Mouse (Mus musculus) kidney, postnatal 0 days (tissue): ENCODE data around the gene Olfr750. TPM values are rescaled to one million over a fixed set of nuclear protein-coding genes. Genes with fewer than 3 reads are reported as not detected.

Experiments used
- ATAC-seq: fragments of 200-750 bp; cut with Nextera tagmentation; replicated peaks from 2 replicates; pipeline ENCODE4 v1.8.0; 2017; ENCODE audit warnings: low read depth, moderate number of reproducible peaks, moderate TSS enrichment, moderate library complexity; ENCODE audit not compliant: low FRiP score
- DNase-seq: peaks from one replicate; pipeline ENCODE4 v3.0.0-alpha.2; 2016; ENCODE audit warnings: low spot score
- H3K27ac ChIP-seq: fragments of 300-500 bp; sonication (generic); 2 replicates; pipeline ENCODE4 v1.5.1; 2014; ENCODE audit warnings: mild to moderate bottlenecking
- H3K27me3 ChIP-seq: fragments of 300-500 bp; sonication (generic); 2 replicates; pipeline ENCODE4 v1.6.1; 2014; ENCODE audit warnings: low read length, mixed read lengths; ENCODE audit not compliant: insufficient read depth
- H3K36me3 ChIP-seq: fragments of 300-500 bp; sonication (generic); 2 replicates; pipeline ENCODE4 v1.6.1; 2014; ENCODE audit warnings: low read length, mixed read lengths; ENCODE audit not compliant: insufficient read depth
- H3K4me1 ChIP-seq: fragments of 300-500 bp; sonication (generic); replicated peaks from 2 replicates; pipeline ENCODE4 v1.6.1; 2014; ENCODE audit warnings: antibody characterized with exemption, low read length, mixed read lengths; ENCODE audit not compliant: insufficient read depth
- H3K4me2 ChIP-seq: fragments of 300-500 bp; sonication (generic); 2 replicates; pipeline ENCODE4 v1.6.1; 2014; ENCODE audit warnings: mild to moderate bottlenecking, low read length, moderate library complexity, mixed read lengths
- H3K4me3 ChIP-seq: fragments of 300-500 bp; sonication (generic); replicated peaks from 2 replicates; pipeline ENCODE4 v1.5.1; 2014; ENCODE audit warnings: low read depth, low read length
- H3K9ac ChIP-seq: fragments of 300-500 bp; sonication (generic); 2 replicates; pipeline ENCODE4 v1.6.1; 2014; ENCODE audit warnings: low read depth, low read length
- H3K9me3 ChIP-seq: fragments of 300-500 bp; sonication (generic); replicated peaks from 2 replicates; pipeline ENCODE4 v1.6.1; 2016; ENCODE audit warnings: low read length, inconsistent platforms, mixed read lengths
- CTCF ChIP-seq: IDR thresholded peaks from 2 replicates; pipeline ENCODE4 v1.5.1; 2016; ENCODE audit warnings: antibody characterized with exemption, low read depth, mild to moderate bottlenecking, moderate library complexity
- WGBS: fragments of 180-500 bp; shearing (Covaris S2); extraction: QIAGEN DNeasy Blood & Tissue Kit; methylation state at CpG from one replicate; pipeline ENCODE4 v1.1.7; 2014; 5-methylcytosine and 5-hydroxymethylcytosine counted together
- polyA plus RNA-seq: library from polyadenylated mRNA; unstranded; fragments of >200 nt; fragmentation: Nextera tagmentation; extraction: Ambion mirVana; gene quantifications from 2 replicates; pipeline ENCODE4 v1.2.1, GENCODE M21; 2015

Gene Olfr750
- polyA plus RNA-seq, 1 experiment from 2014 or later, result not detected

- no peak overlapping the region for H3K4me2 ChIP-seq
- no peak for TF ChIP-seq CTCF
- no peak for DNase-seq
- H3K9me3 ChIP-seq, result no peaks in the 10 kb centered on the region
- no peaks in the 10 kb centered on the region for H3K36me3 ChIP-seq
- H3K4me3 ChIP-seq, result no peak overlapping the region
- no peaks in the 10 kb centered on the region for H3K27me3 ChIP-seq
- no peak overlapping the region for H3K9ac ChIP-seq
- WGBS, result 18% methylated on average over 5 of the region's 5 CpGs
- ATAC-seq, result no peak
- no peaks in the 10 kb centered on the region for H3K4me1 ChIP-seq
- no peak overlapping the region for H3K27ac ChIP-seq
Measured at GRCm38 (mm10) chr14:51047846-51048245, 26.4 kb downstream of the Olfr750 start.

- no peak within 1 kb of the TSS for H3K9ac ChIP-seq
- no peaks in the 10 kb centered on the region for H3K36me3 ChIP-seq
- WGBS, result 65% methylated on average over 6 of the region's 6 CpGs
- TF ChIP-seq CTCF, result no peak
- ATAC-seq, result no peak
- H3K27me3 ChIP-seq, result no peaks in the 10 kb centered on the region
- H3K4me2 ChIP-seq, result no peak within 1 kb of the TSS
- no peaks in the 10 kb centered on the region for H3K4me1 ChIP-seq
- no peak within 1 kb of the TSS for H3K4me3 ChIP-seq
- DNase-seq, result no peak
- H3K9me3 ChIP-seq, result no peaks in the 10 kb centered on the region
- no peak within 1 kb of the TSS for H3K27ac ChIP-seq
Measured at GRCm38 (mm10) chr14:51041769-51042168, 32.5 kb downstream of the Olfr750 start, which contains the start of gene Rnase9. TSS of gene Rnase9 (minus strand) at chr14:51041869.

DNA sequence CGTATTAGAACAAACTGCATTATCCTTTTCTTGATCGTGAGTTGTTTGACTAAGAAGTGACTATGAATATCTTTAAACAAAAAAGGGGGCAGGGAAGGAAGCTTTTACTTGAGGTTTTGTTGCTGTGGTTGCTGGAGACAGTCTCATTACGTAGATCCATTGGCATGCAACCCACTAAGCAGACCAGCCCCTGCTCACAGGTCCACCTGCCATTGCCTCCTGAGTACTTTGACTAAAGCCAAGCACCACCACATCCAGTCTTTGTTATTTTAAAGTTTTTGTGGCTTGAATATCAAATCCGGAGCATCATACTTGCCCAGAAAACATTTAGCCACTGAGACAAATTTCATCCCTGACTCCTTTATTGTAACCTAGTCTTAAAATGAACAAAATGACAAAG, 38.0 kb downstream of the Olfr750 start:
- Histone ChIP-seq H3K27ac (no peak overlapping the region), H3K27me3 (no peaks in the 10 kb centered on the region), H3K9ac (no peak overlapping the region), H3K4me3 (no peak overlapping the region), H3K4me2 (no peak overlapping the region), H3K4me1 (no peaks in the 10 kb centered on the region), H3K9me3 (no peaks in the 10 kb centered on the region), H3K36me3 (no peaks in the 10 kb centered on the region)
- TF ChIP-seq CTCF, result no peak
- WGBS, result 86% methylated on average over 4 of the region's 4 CpGs
- DNase-seq (no peak), ATAC-seq (no peak)

DNA sequence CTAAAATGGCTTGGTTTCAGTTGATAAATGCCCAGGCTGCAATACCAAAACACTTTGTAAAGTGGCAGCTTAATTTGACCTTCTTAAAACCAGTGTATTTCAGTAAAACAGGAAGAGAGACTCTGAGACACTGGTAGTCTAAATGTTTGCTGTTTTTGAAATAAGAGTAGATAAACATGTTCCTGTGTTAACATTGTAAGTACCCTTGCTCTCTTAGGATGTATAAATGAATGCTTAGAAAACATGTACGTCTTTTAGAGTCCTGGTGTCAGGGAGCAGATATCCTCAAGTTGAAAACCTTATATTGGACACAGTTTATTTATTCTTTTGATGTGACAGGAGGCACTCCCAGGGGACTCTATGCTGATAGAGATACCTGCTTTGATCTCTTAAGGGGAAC, 39.0 kb downstream of the Olfr750 start:
- H3K9me3 ChIP-seq, result no peaks in the 10 kb centered on the region
- H3K4me3 ChIP-seq, result no peak overlapping the region
- no peak overlapping the region for H3K4me2 ChIP-seq
- no peak overlapping the region for H3K9ac ChIP-seq
- no peak for TF ChIP-seq CTCF
- no peaks in the 10 kb centered on the region for H3K4me1 ChIP-seq
- H3K27me3 ChIP-seq, result no peaks in the 10 kb centered on the region
- WGBS, result 16% methylated on average over 1 of the region's 1 CpGs
- H3K36me3 ChIP-seq, result no peaks in the 10 kb centered on the region
- no peak for ATAC-seq
- no peak for DNase-seq
- H3K27ac ChIP-seq, result no peak overlapping the region

DNA sequence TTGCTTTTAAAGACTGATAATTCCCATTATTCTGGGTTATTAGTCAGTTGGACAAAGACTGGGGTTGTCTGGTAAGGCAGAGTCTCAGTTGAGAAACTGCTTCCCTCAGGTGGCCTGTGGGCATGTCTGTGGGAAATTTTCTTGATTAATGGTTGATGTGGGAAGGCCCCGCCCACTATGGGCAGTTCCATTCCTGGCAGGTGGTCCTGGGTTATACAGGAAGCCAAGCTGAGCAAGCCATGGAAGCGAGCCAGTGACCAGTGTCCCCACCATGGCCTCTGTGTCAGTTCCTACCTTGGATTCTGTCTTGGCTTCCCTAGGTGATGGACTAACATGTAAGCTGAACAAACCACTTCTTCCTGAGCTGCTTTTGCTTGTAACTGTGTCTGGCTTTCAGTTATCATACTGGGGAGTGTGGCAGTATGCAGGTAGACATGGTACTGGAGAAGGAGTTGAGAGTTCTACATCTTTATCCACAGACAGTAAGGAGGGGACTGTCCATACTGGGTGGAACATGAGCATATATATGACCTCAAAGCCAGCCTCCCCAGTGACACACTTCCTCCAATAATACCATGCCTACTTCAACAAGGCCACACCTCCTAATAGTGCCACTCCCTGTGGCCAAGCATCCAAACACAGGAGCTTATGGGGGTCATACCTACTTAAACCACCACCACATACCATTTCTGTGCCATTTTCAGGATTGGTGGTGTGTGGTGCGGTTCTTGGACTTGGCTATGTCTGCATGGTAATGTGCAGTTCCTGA, 46.7 kb downstream of the Olfr750 start:
- H3K27ac ChIP-seq, result no peak overlapping the region
- WGBS, result 56% methylated on average over 3 of the region's 3 CpGs
- H3K4me2 ChIP-seq, result no peak overlapping the region
- H3K9ac ChIP-seq, result no peak overlapping the region
- TF ChIP-seq CTCF, result no peak
- H3K4me1 ChIP-seq, result no peaks in the 10 kb centered on the region
- H3K4me3 ChIP-seq, result no peak overlapping the region
- H3K9me3 ChIP-seq, result no peaks in the 10 kb centered on the region
- ATAC-seq (no peak), DNase-seq (no peak)
- H3K36me3 ChIP-seq, result no peaks in the 10 kb centered on the region
- H3K27me3 ChIP-seq, result no peaks in the 10 kb centered on the region

- 38% methylated on average over 5 of the region's 5 CpGs for WGBS
- Histone ChIP-seq H3K9ac (no peak overlapping the region), H3K9me3 (no peaks in the 10 kb centered on the region), H3K4me2 (no peak overlapping the region), H3K4me3 (no peak overlapping the region), H3K4me1 (no peaks in the 10 kb centered on the region), H3K27ac (no peak overlapping the region), H3K27me3 (no peaks in the 10 kb centered on the region), H3K36me3 (no peaks in the 10 kb centered on the region)
- no peak for ATAC-seq
- TF ChIP-seq CTCF, result peak; percentile 94
- DNase-seq, result peak; percentile 90
Measured at GRCm38 (mm10) chr14:51026391-51027133, 47.7 kb downstream of the Olfr750 start.
